Mouse (Mus musculus): ENCODE data around the gene Ensa.
"Not testable (repeated sequence)": the region's sequence is repeated elsewhere in the genome, so short reads cannot be mapped to it uniquely, and the experiment has no call there.

Ensa gene

GRCm38 (mm10) chr3:95663969-95664608 is 39.3 kb downstream of the Ensa start:
- no peak for DNase-seq

GRCm38 (mm10) chr3:95664940-95665352 is 40.2 kb downstream of the Ensa start:
- DNase-seq, result no peak

GRCm38 (mm10) chr3:95666124-95666844 is 41.5 kb downstream of the Ensa start:
- DNase-seq, result no peak

GRCm38 (mm10) chr3:95667521-95667920 is 42.7 kb downstream of the Ensa start:
- no peak for DNase-seq

GRCm38 (mm10) chr3:95668026-95668425 is 43.2 kb downstream of the Ensa start:
- DNase-seq, result no peak

GRCm38 (mm10) chr3:95668589-95669308 is 44.0 kb downstream of the Ensa start:
- DNase-seq, result no peak

- no peak for DNase-seq
Observed at GRCm38 (mm10) chr3:95669309-95669665, 44.5 kb downstream of the Ensa start.

GRCm38 (mm10) chr3:95670419-95670818 is 45.6 kb downstream of the Ensa start:
- not testable (repeated sequence) for DNase-seq

- DNase-seq, result no peak
Observed at GRCm38 (mm10) chr3:95671201-95671600, 46.4 kb downstream of the Ensa start.

GRCm38 (mm10) chr3:95672461-95672860 is 47.7 kb downstream of the Ensa start:
- DNase-seq, result no peak

GRCm38 (mm10) chr3:95672861-95673706 is 48.3 kb downstream of the Ensa start:
- DNase-seq, result no peak

- no peak for DNase-seq
Observed at GRCm38 (mm10) chr3:95673707-95674211, 49.0 kb downstream of the Ensa start.

- no peak for DNase-seq
Observed at GRCm38 (mm10) chr3:95674236-95674635, 49.4 kb downstream of the Ensa start.

GRCm38 (mm10) chr3:95674812-95675211 is 50.0 kb downstream of the Ensa start:
- no peak for DNase-seq

- peak; percentile 42 for DNase-seq
Observed at GRCm38 (mm10) chr3:95675301-95676092, 50.7 kb downstream of the Ensa start.

- DNase-seq, result peak; percentile 57
Observed at GRCm38 (mm10) chr3:95676745-95677419, 52.1 kb downstream of the Ensa start.

GRCm38 (mm10) chr3:95677420-95678090 is 52.8 kb downstream of the Ensa start:
- DNase-seq, result no peak

GRCm38 (mm10) chr3:95679551-95679950 is 54.8 kb downstream of the Ensa start:
- no peak for DNase-seq

GRCm38 (mm10) chr3:95680673-95681072 is 55.9 kb downstream of the Ensa start:
- no peak for DNase-seq

- no peak for DNase-seq
Observed at GRCm38 (mm10) chr3:95681365-95681764, 56.6 kb downstream of the Ensa start.

All from cerebellum, adult 11-12 months (tissue).